Mouse (Mus musculus) ES-Bruce4 (cell line): ENCODE data around the gene Snd1.

Experiments
- CTCF ChIP-seq: IDR thresholded peaks from one replicate; pipeline ENCODE4 v1.8.1; 2011; ENCODE audit warnings: low read depth, low read length
- EP300 ChIP-seq: IDR thresholded peaks from 2 replicates; pipeline ENCODE4 v1.6.1; 2011; ENCODE audit warnings: low read depth, low read length; ENCODE audit not compliant: insufficient read depth
- POLR2A ChIP-seq: IDR thresholded peaks from one replicate; pipeline ENCODE4 v1.8.1; 2011; ENCODE audit warnings: low read length; ENCODE audit not compliant: insufficient read depth

- TF ChIP-seq EP300 (no peak), CTCF (no peak), POLR2A (no peak)
Observed at GRCm38 (mm10) chr6:28614856-28615255, 139.9 kb downstream of the Snd1 start.
